13 mouse cellular contexts compared by ENCODE assay signal in genomic region chr11:69886907-69887635, GRCm38 (mm10). TPM values are rescaled to one million over a fixed set of nuclear protein-coding genes. Genes with fewer than 3 reads are reported as not detected.
DNase-seq lines count a peak whose midpoint lies in the region; ATAC-seq lines count a peak whose summit lies in the region.
"Had no signal": no experiment of that assay in that cellular context is flagged by ENCODE, and none has a peak within 500 bp of the region (broad histone marks: within the 10 kb centered on the region; RNA-seq: fewer than 3 reads in every experiment).

No protein-coding gene starts in this region.

- H3K36me3 ChIP-seq in heart, embryonic 12.5 days = no peaks in the 10 kb centered on the region
- H3K36me3 ChIP-seq in liver, embryonic 11.5 days (ENCODE audit: control insufficient read depth, insufficient read depth, low read length) = no peaks in the 10 kb centered on the region
- H3K36me3 ChIP-seq: neural tube, embryonic 13.5 days had no signal

- no peak overlapping the region for H3K27ac ChIP-seq in heart, embryonic 12.5 days (ENCODE audit: poor library complexity, severe bottlenecking)
- H3K27ac ChIP-seq in liver, embryonic 11.5 days (ENCODE audit: low read depth, low read length) = peak overlapping the region; percentile 86
- H3K27ac ChIP-seq: neural tube, embryonic 13.5 days had no signal

- DNase-seq in heart, adult 8-10 months (ENCODE audit: low spot score) = no peak
- peak; percentile 45 for DNase-seq in 3T3-L1 (ENCODE audit: low read depth, low spot score)
- DNase-seq in NIH3T3 (ENCODE audit: low read depth) = peak; percentile 29
- DNase-seq in liver, embryonic 11.5 days (ENCODE audit: low spot score) = no peak
- no peak for DNase-seq in frontal cortex, adult 2 months (ENCODE audit: extremely low spot score in 1 of 2, low spot score in 1 of 2)
- no peak for DNase-seq in layer of hippocampus, adult 11-12 months (ENCODE audit: low spot score)
- DNase-seq in gastrocnemius, postnatal 36 days = no peak
- DNase-seq: heart, adult 11 months; right cerebral cortex, postnatal 25 days; thymus, adult 2 months had no signal

- peaks cover 52% of the 10 kb centered on the region for H3K4me1 ChIP-seq in heart, embryonic 12.5 days (replicated peaks)
- H3K4me1 ChIP-seq in liver, embryonic 11.5 days (replicated peaks; ENCODE audit: control insufficient read depth, insufficient read depth, low read length) = peaks cover 25% of the 10 kb centered on the region

- WGBS in heart, embryonic 12.5 days = 38% methylated on average over 8 of the region's 8 CpGs
- WGBS in liver, embryonic 11.5 days = 36% methylated on average over 8 of the region's 8 CpGs

- no peaks in the 10 kb centered on the region for H3K27me3 ChIP-seq in heart, embryonic 12.5 days (replicated peaks)
- H3K27me3 ChIP-seq in liver, embryonic 11.5 days (replicated peaks; ENCODE audit: control insufficient read depth, insufficient read depth, low read length) = no peaks in the 10 kb centered on the region

- intact Hi-C loops in gastrocnemius, postnatal 36 days (cut with DNase I) = no loop called here

- no peak overlapping the region for H3K9ac ChIP-seq in heart, embryonic 12.5 days
- H3K9ac ChIP-seq in liver, embryonic 11.5 days (ENCODE audit: low read depth, low read length) = peak overlapping the region; percentile 47
- H3K9ac ChIP-seq: neural tube, embryonic 13.5 days had no signal

- no peaks in the 10 kb centered on the region for H3K9me3 ChIP-seq in heart, embryonic 12.5 days (replicated peaks)
- no peaks in the 10 kb centered on the region for H3K9me3 ChIP-seq in liver, embryonic 11.5 days (ENCODE audit: control insufficient read depth, low read length)
- H3K9me3 ChIP-seq: neural tube, embryonic 13.5 days had no signal

- H3K4me3 ChIP-seq in heart, embryonic 12.5 days = no peak overlapping the region
- H3K4me3 ChIP-seq in liver, embryonic 11.5 days (ENCODE audit: low read depth, low read length) = 0 out of 2 replicates have a peak overlapping the region, but pooled peaks have one; percentile 5
- H3K4me3 ChIP-seq: neural tube, embryonic 13.5 days had no signal

- ATAC-seq in heart, embryonic 12.5 days (ENCODE audit: insufficient number of reproducible peaks, low FRiP score) = peak; percentile 46; the same call in 1 of the 2 replicates
- ATAC-seq in liver, embryonic 11.5 days (replicated peaks; ENCODE audit: low FRiP score) = peak; percentile 94

- no peak overlapping the region for H3K4me2 ChIP-seq in heart, embryonic 12.5 days
- H3K4me2 ChIP-seq in liver, embryonic 11.5 days = peak overlapping the region; percentile 57
- H3K4me2 ChIP-seq: neural tube, embryonic 13.5 days had no signal

RNA-seq across cellular contexts. Expression of gene Kctd11, which starts 5.9 kb away (rescaled TPM):
- polyA plus RNA-seq in heart, embryonic 12.5 days (2016; fragmentation: Nextera tagmentation; extraction: Ambion mirVana) = 4.1 and 4.5 TPM in 2 replicates
- 1 to 10 TPM; 2.0 to 2.6 (median 2.4) TPM for total RNA-seq in heart, adult 8-10 months (2022)
- polyA plus RNA-seq in liver, embryonic 11.5 days (2014; fragmentation: Nextera tagmentation; extraction: Ambion mirVana) = 2.3 and 3.6 TPM in 2 replicates
- 1.6 and 1.8 TPM in 2 replicates for polyA plus RNA-seq in frontal cortex, adult 2 months (2012; rRNA removed)
- total RNA-seq in gastrocnemius, postnatal 36 days (2021) = 1 to 10 TPM; 1.3 to 1.5 TPM

RNA-seq across cellular contexts. Expression of gene Acap1, which starts 8.3 kb away (rescaled TPM):
- polyA plus RNA-seq in heart, embryonic 12.5 days (2016; fragmentation: Nextera tagmentation; extraction: Ambion mirVana) = 10.3 and 11.2 TPM in 2 replicates
- 1 to 10 TPM in 2 of 4 experiments, under 1 TPM in 2; 0.16 to 1.1 (median 0.83) TPM for total RNA-seq in heart, adult 8-10 months (2022)
- 8.6 and 8.7 TPM in 2 replicates for polyA plus RNA-seq in liver, embryonic 11.5 days (2014; fragmentation: Nextera tagmentation; extraction: Ambion mirVana)
- 0.24 and 0.27 TPM in 2 replicates for polyA plus RNA-seq in frontal cortex, adult 2 months (2012; rRNA removed)
- total RNA-seq in gastrocnemius, postnatal 36 days (2021) = 1 to 10 TPM in 1 of 2 experiments, under 1 TPM in 1; 0.27 to 1.1 TPM

RNA-seq across cellular contexts. Expression of gene Tmem95, which starts 9.3 kb away (rescaled TPM):
- not detected in 2 replicates for polyA plus RNA-seq in heart, embryonic 12.5 days (2016; fragmentation: Nextera tagmentation; extraction: Ambion mirVana)
- total RNA-seq in heart, adult 8-10 months (2022) = not detected
- not detected in 2 replicates for polyA plus RNA-seq in liver, embryonic 11.5 days (2014; fragmentation: Nextera tagmentation; extraction: Ambion mirVana)
- not detected in 2 replicates for polyA plus RNA-seq in frontal cortex, adult 2 months (2012; rRNA removed)
- not detected for total RNA-seq in gastrocnemius, postnatal 36 days (2021)
- total RNA-seq: megakaryocyte, adult 5-6 weeks had no signal
- polyA plus RNA-seq: neural tube, embryonic 13.5 days; thymus, adult 2 months had no signal

RNA-seq across cellular contexts. Expression of gene 2810408A11Rik, which starts 13.7 kb away (rescaled TPM):
- 4.7 and 5.2 TPM in 2 replicates for polyA plus RNA-seq in heart, embryonic 12.5 days (2016; fragmentation: Nextera tagmentation; extraction: Ambion mirVana)
- under 1 TPM; 0.43 to 0.81 (median 0.60) TPM for total RNA-seq in heart, adult 8-10 months (2022)
- 3.2 and 4.0 TPM in 2 replicates for polyA plus RNA-seq in liver, embryonic 11.5 days (2014; fragmentation: Nextera tagmentation; extraction: Ambion mirVana)
- polyA plus RNA-seq in frontal cortex, adult 2 months (2012; rRNA removed) = 0.67 and 1.00 TPM in 2 replicates
- under 1 TPM in 1 of 2 experiments, not detected in 1; 0.59 TPM for total RNA-seq in gastrocnemius, postnatal 36 days (2021)

RNA-seq across cellular contexts. Expression of gene Neurl4, which starts 13.8 kb away (rescaled TPM):
- polyA plus RNA-seq in heart, embryonic 12.5 days (2016; fragmentation: Nextera tagmentation; extraction: Ambion mirVana) = 7.6 and 9.2 TPM in 2 replicates
- 10 to 100 TPM; 38.0 to 50.9 (median 43.4) TPM for total RNA-seq in heart, adult 8-10 months (2022)
- 9.5 and 10.5 TPM in 2 replicates for polyA plus RNA-seq in liver, embryonic 11.5 days (2014; fragmentation: Nextera tagmentation; extraction: Ambion mirVana)
- polyA plus RNA-seq in frontal cortex, adult 2 months (2012; rRNA removed) = 98.0 and 101 TPM in 2 replicates
- total RNA-seq in gastrocnemius, postnatal 36 days (2021) = 10 to 100 TPM; 22.9 to 23.1 TPM

Comparison
In these comparisons a context has a peak if more than half of its experiments do, and no peak if none do; other contexts are left out.
1. DNase-seq: peak in 3T3-L1 (single experiment) and NIH3T3 (single experiment); none in heart, adult 8-10 months (single experiment), liver, embryonic 11.5 days (single experiment), frontal cortex, adult 2 months (0 of 2), layer of hippocampus, adult 11-12 months (single experiment) and gastrocnemius, postnatal 36 days (0 of 2).